ENCODE assay signal across 14 mouse cellular contexts in genomic region chr13:54023311-54023710, GRCm38 (mm10). TPM values are rescaled to one million over a fixed set of nuclear protein-coding genes. Genes with fewer than 3 reads are reported as not detected.
DNase-seq lines count a peak whose midpoint lies in the region; ATAC-seq and TF ChIP-seq lines count a peak whose summit lies in the region.
"Had no signal": no experiment of that assay in that cellular context is flagged by ENCODE, and none has a peak within 500 bp of the region (broad histone marks: within the 10 kb centered on the region; RNA-seq: fewer than 3 reads in every experiment).

No protein-coding gene starts in this region.

- TF ChIP-seq CTCF in left cerebral cortex, adult 2 months (IDR thresholded peaks at IDR 0.05), result no peak

- no peaks in the 10 kb centered on the region for H3K27me3 ChIP-seq in forebrain, embryonic 14.5 days (replicated peaks; ENCODE audit: control insufficient read depth, insufficient read depth, low read length)
- H3K27me3 ChIP-seq in forebrain, embryonic 11.5 days (ENCODE audit: control insufficient read depth, insufficient read depth, low read length), result no peaks in the 10 kb centered on the region
- H3K27me3 ChIP-seq in kidney, embryonic 15.5 days, result no peaks in the 10 kb centered on the region
- H3K27me3 ChIP-seq: embryonic facial prominence, embryonic 13.5 days; liver, embryonic 13.5 days; midbrain, embryonic 12.5 days had no signal

- no peak overlapping the region for H3K9ac ChIP-seq in forebrain, embryonic 14.5 days (ENCODE audit: low read length)
- H3K9ac ChIP-seq in forebrain, embryonic 11.5 days (ENCODE audit: low read length), result no peak overlapping the region
- H3K9ac ChIP-seq in kidney, embryonic 15.5 days, result no peak overlapping the region
- H3K9ac ChIP-seq: embryonic facial prominence, embryonic 13.5 days; liver, embryonic 13.5 days; midbrain, embryonic 12.5 days had no signal

- H3K4me1 ChIP-seq in forebrain, embryonic 14.5 days (ENCODE audit: control insufficient read depth, insufficient read depth, low read length), result no peaks in the 10 kb centered on the region
- no peaks in the 10 kb centered on the region for H3K4me1 ChIP-seq in forebrain, embryonic 11.5 days (replicated peaks; ENCODE audit: control insufficient read depth, insufficient read depth, low read length)
- no peaks in the 10 kb centered on the region for H3K4me1 ChIP-seq in kidney, embryonic 15.5 days
- H3K4me1 ChIP-seq: embryonic facial prominence, embryonic 13.5 days; liver, embryonic 13.5 days; midbrain, embryonic 12.5 days had no signal

- no peaks in the 10 kb centered on the region for H3K9me3 ChIP-seq in forebrain, embryonic 14.5 days (replicated peaks; ENCODE audit: control insufficient read depth, low read length)
- H3K9me3 ChIP-seq in forebrain, embryonic 11.5 days (ENCODE audit: control insufficient read depth, low read length), result no peaks in the 10 kb centered on the region
- H3K9me3 ChIP-seq in kidney, embryonic 15.5 days (replicated peaks), result no peaks in the 10 kb centered on the region
- H3K9me3 ChIP-seq: embryonic facial prominence, embryonic 13.5 days; liver, embryonic 13.5 days; midbrain, embryonic 12.5 days had no signal

- DNase-seq in forebrain, embryonic 14.5 days (ENCODE audit: low spot score), result peak; percentile 62
- no peak for DNase-seq in forebrain, embryonic 11.5 days (ENCODE audit: low spot score)
- DNase-seq in left cerebral cortex, adult 11 months (ENCODE audit: low spot score), result peak; percentile 24
- DNase-seq in left cerebral cortex, adult 2 months (ENCODE audit: extremely low spot score in 1 of 2, low spot score in 2 of 2), result no peak
- DNase-seq in cerebellum, postnatal 14 days, result peak; percentile 67 to 72
- peak; percentile 3 for DNase-seq in lung, postnatal 14 days
- no peak for DNase-seq in retina, embryonic 14.5 days (ENCODE audit: low spot score)
- DNase-seq: gastrocnemius, postnatal 36 days; liver, embryonic 13.5 days had no signal

- 67% methylated on average over 5 of the region's 5 CpGs for whole genome bisulfite sequencing in forebrain, embryonic 14.5 days
- WGBS in forebrain, embryonic 11.5 days, result 77% methylated on average over 5 of the region's 5 CpGs
- whole genome bisulfite sequencing in kidney, embryonic 15.5 days, result 74% methylated on average over 5 of the region's 5 CpGs

- peak; percentile 50; the same call in 1 of the 2 replicates for ATAC-seq in forebrain, embryonic 14.5 days
- no peak for ATAC-seq in forebrain, embryonic 11.5 days (replicated peaks; ENCODE audit: low FRiP score)
- no peak for ATAC-seq in kidney, embryonic 15.5 days (replicated peaks; ENCODE audit: low FRiP score)
- ATAC-seq: intestine, postnatal 0 days had no signal

- no peak overlapping the region; the same call in 1 of the 2 replicates for H3K27ac ChIP-seq in forebrain, embryonic 14.5 days (ENCODE audit: low read depth, low read length)
- no peak overlapping the region for H3K27ac ChIP-seq in forebrain, embryonic 11.5 days (ENCODE audit: low read depth, low read length)
- no peak overlapping the region for H3K27ac ChIP-seq in left cerebral cortex, adult 2 months
- no peak overlapping the region for H3K27ac ChIP-seq in kidney, embryonic 15.5 days
- H3K27ac ChIP-seq: embryonic facial prominence, embryonic 13.5 days; liver, embryonic 13.5 days; midbrain, embryonic 12.5 days; stomach, postnatal 0 days had no signal

- no peak overlapping the region for H3K4me3 ChIP-seq in forebrain, embryonic 14.5 days (ENCODE audit: low read depth, low read length)
- no peak overlapping the region for H3K4me3 ChIP-seq in forebrain, embryonic 11.5 days (ENCODE audit: low read depth, low read length)
- H3K4me3 ChIP-seq in left cerebral cortex, adult 2 months, result no peak overlapping the region
- H3K4me3 ChIP-seq in kidney, embryonic 15.5 days (replicated peaks), result no peak overlapping the region
- H3K4me3 ChIP-seq: embryonic facial prominence, embryonic 13.5 days; liver, embryonic 13.5 days; midbrain, embryonic 12.5 days had no signal

- no peaks in the 10 kb centered on the region for H3K36me3 ChIP-seq in forebrain, embryonic 14.5 days (ENCODE audit: control insufficient read depth, insufficient read depth, low read length)
- H3K36me3 ChIP-seq in forebrain, embryonic 11.5 days (ENCODE audit: control insufficient read depth, insufficient read depth, low read length), result no peaks in the 10 kb centered on the region
- no peaks in the 10 kb centered on the region for H3K36me3 ChIP-seq in kidney, embryonic 15.5 days
- H3K36me3 ChIP-seq: embryonic facial prominence, embryonic 13.5 days; liver, embryonic 13.5 days; midbrain, embryonic 12.5 days had no signal

- no peak overlapping the region for H3K4me2 ChIP-seq in forebrain, embryonic 14.5 days (ENCODE audit: low read length)
- no peak overlapping the region for H3K4me2 ChIP-seq in forebrain, embryonic 11.5 days (ENCODE audit: low read depth, low read length, severe bottlenecking)
- H3K4me2 ChIP-seq in kidney, embryonic 15.5 days, result no peak overlapping the region
- H3K4me2 ChIP-seq: embryonic facial prominence, embryonic 13.5 days; liver, embryonic 13.5 days; midbrain, embryonic 12.5 days had no signal

- intact Hi-C loops in left cerebral cortex, adult 2 months (cut with DNase I), result no loop called here

RNA-seq across cellular contexts. Expression of gene Drd1, which starts 32.2 kb away (rescaled TPM):
- 5.1 and 8.3 TPM in 2 replicates for polyA plus RNA-seq in forebrain, embryonic 14.5 days (2014; fragmentation: Nextera tagmentation; extraction: Ambion mirVana)
- 0.15 and 0.19 TPM in 2 replicates for polyA plus RNA-seq in forebrain, embryonic 11.5 days (2014; fragmentation: Nextera tagmentation; extraction: Ambion mirVana)
- total RNA-seq in left cerebral cortex, adult 2 months (2021), result 10 to 100 TPM; 30.0 to 34.8 TPM
- 0.32 and 0.49 TPM in 2 replicates for polyA plus RNA-seq in kidney, embryonic 15.5 days (2015; fragmentation: Nextera tagmentation; extraction: Ambion mirVana)
- total RNA-seq: gastrocnemius, postnatal 36 days had no signal
- polyA plus RNA-seq: liver, embryonic 13.5 days had no signal

RNA-seq across cellular contexts. Expression of gene Sfxn1, which starts 48.4 kb away (rescaled TPM):
- polyA plus RNA-seq in forebrain, embryonic 14.5 days (2014; fragmentation: Nextera tagmentation; extraction: Ambion mirVana), result 88.6 and 88.8 TPM in 2 replicates
- 94.5 and 96.9 TPM in 2 replicates for polyA plus RNA-seq in forebrain, embryonic 11.5 days (2014; fragmentation: Nextera tagmentation; extraction: Ambion mirVana)
- total RNA-seq in left cerebral cortex, adult 2 months (2021), result 10 to 100 TPM; 44.6 to 46.4 TPM
- 95.7 and 97.2 TPM in 2 replicates for polyA plus RNA-seq in kidney, embryonic 15.5 days (2015; fragmentation: Nextera tagmentation; extraction: Ambion mirVana)

Comparison
In these comparisons a context has a peak if more than half of its experiments do, and no peak if none do; other contexts are left out.
1. DNase-seq: peak in forebrain, embryonic 14.5 days (single experiment), left cerebral cortex, adult 11 months (single experiment), cerebellum, postnatal 14 days (2 of 2) and lung, postnatal 14 days (single experiment); none in forebrain, embryonic 11.5 days (single experiment), left cerebral cortex, adult 2 months (0 of 2) and retina, embryonic 14.5 days (single experiment).